Mouse (Mus musculus) liver, embryonic 16.5 days (tissue): ENCODE results near the gene Arhgap30. TPM values are rescaled to one million over a fixed set of nuclear protein-coding genes. Genes with fewer than 3 reads are reported as not detected.

ENCODE experiments used
- ATAC-seq: fragments of 200-750 bp; cut with Nextera tagmentation; 2 replicates; pipeline ENCODE4 v1.8.0; 2017; ENCODE audit warnings: low read depth, mild to moderate bottlenecking, moderate number of reproducible peaks, moderate library complexity
- H3K27ac ChIP-seq: fragments of 300-500 bp; sonication (generic); 2 replicates; pipeline ENCODE4 v1.5.1; 2014; ENCODE audit warnings: mild to moderate bottlenecking, low read length
- H3K27me3 ChIP-seq: fragments of 300-500 bp; sonication (generic); 2 replicates; pipeline ENCODE4 v1.6.1; 2014; ENCODE audit warnings: low read depth, low read length, mixed read lengths; ENCODE audit not compliant: control insufficient read depth, insufficient read depth
- H3K36me3 ChIP-seq: fragments of 300-500 bp; sonication (generic); 2 replicates; pipeline ENCODE4 v1.6.1; 2014; ENCODE audit warnings: mild to moderate bottlenecking; ENCODE audit not compliant: control insufficient read depth, insufficient read depth
- H3K4me1 ChIP-seq: fragments of 300-500 bp; sonication (generic); 2 replicates; pipeline ENCODE4 v1.6.1; 2014; ENCODE audit warnings: low read depth, low read length, mixed read lengths; ENCODE audit not compliant: control insufficient read depth
- H3K4me2 ChIP-seq: fragments of 300-500 bp; sonication (generic); 2 replicates; pipeline ENCODE4 v1.6.1; 2014; ENCODE audit warnings: low read depth, low read length, mixed read lengths
- H3K4me3 ChIP-seq: fragments of 300-500 bp; sonication (generic); 2 replicates; pipeline ENCODE4 v1.5.1; 2014; ENCODE audit warnings: low read depth, mild to moderate bottlenecking, low read length
- H3K9ac ChIP-seq: fragments of 300-500 bp; sonication (generic); 2 replicates; pipeline ENCODE4 v1.6.1; 2014; ENCODE audit warnings: low read depth, low read length
- H3K9me3 ChIP-seq: fragments of 300-500 bp; sonication (generic); replicated peaks from 2 replicates; pipeline ENCODE4 v1.6.1; 2016; ENCODE audit warnings: low read length; ENCODE audit not compliant: control insufficient read depth
- WGBS: fragments of 180-500 bp; shearing (Covaris S2); extraction: QIAGEN DNeasy Blood & Tissue Kit; methylation state at CpG from one replicate; pipeline ENCODE4 v1.1.7; 2014; ENCODE audit not compliant: insufficient replicate concordance; 5-methylcytosine and 5-hydroxymethylcytosine counted together
- polyA plus RNA-seq: library from polyadenylated mRNA; unstranded; fragments of >200 nt; fragmentation: Nextera tagmentation; extraction: Ambion mirVana; gene quantifications from 2 replicates; pipeline ENCODE4 v1.2.1, GENCODE M21; 2015

The Arhgap30 gene
- 5.3 and 5.8 TPM in 2 replicates for polyA plus RNA-seq

DNA sequence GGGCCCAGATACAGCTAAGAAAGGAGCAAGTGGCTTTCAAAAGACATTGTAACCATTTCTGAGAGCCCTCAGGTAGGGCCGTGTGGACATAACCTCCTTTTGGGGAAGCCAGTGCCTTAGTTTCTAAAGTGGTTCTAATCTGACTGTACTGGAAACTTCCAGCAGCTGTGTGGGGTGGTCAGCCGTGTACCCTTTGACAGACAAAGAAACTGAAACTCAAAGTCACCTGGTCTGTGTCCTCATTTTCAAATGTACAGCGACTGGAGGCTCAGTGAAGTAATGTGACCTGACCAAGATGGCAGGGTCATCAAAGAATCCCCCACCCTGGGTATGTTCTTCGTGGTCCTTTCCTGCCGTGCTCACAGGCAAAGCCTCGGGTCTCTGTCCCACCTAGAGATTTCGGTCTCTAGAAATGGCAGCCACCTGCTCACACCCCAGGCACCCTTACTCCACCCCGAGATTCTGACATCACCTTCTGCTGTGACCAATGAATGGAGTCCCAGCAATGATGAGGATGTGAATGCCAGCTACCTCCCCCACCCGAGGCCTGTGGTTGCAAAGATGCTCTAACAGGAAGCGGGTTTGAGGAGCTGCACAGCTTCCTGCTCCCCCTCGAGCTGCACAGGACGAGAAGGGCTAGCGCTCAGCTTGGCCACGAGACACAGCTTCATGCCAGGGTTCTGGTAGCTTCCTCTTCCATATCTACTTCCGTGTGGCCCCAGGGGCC, at the start of gene Arhgap30:
Gene Arhgap30 (plus strand): TSS at position 579 of the 727 bp plus-strand sequence.
- Histone ChIP-seq H3K9me3 (no peaks in the 10 kb centered on the region), H3K4me1 (no peaks in the 10 kb centered on the region), H3K36me3 (no peaks in the 10 kb centered on the region), H3K4me3 (peak within 1 kb of the TSS; percentile 48), H3K27ac (peak within 1 kb of the TSS; percentile 77), H3K27me3 (no peaks in the 10 kb centered on the region), H3K4me2 (peak within 1 kb of the TSS; percentile 47), H3K9ac (peak within 1 kb of the TSS; percentile 25; the same call in 1 of the 2 replicates)
- peak; percentile 66 for ATAC-seq
- 26% methylated on average over 15 of the region's 15 CpGs for WGBS

DNA sequence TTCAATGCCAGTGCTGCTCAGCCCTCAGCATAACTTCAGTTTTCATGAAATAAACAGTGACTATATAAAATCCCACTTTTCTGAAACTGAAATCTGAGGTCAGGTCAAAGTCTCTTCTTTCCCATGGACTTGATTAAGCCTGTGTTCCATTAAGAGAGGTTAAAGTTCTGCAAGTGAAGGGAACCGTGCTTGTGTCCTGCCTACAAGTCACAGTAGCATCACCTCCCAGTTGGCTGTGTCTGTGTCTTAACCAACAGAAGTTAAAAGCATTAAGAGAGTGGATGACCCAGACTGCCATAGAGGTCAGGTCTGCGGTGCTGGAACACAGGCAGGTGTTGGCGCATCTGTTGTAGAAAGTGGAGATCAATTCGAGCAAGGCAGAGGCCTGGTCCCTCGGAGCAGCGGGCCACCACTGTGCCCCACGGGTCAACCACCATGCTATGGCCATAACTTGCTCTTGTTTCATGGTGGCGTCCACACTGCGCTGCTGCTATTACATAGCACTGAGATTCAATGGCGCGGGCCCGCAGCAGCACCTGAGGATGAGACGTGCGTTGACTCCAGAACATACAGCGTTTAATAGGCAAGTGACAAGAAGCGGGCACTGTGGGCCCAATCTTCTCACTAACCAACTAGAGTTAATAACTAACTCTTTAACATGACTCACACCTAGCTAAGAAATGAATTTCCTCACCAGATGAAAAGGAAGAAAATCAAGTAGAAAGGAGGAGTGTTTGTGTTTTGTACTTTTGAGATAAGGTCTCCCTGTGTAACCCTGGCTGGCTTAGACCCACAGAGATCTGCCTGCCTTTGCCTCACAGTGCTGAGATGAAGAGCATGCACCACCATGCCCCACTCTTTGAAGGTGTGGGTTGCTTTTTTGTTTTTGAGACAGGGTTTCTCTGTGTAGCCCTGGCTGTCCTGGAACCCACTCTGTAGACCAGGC, 46.2 kb upstream of the Arhgap30 start:
- Histone ChIP-seq H3K4me1 (peaks cover 15% of the 10 kb centered on the region), H3K27me3 (no peaks in the 10 kb centered on the region), H3K9ac (no peak overlapping the region), H3K9me3 (peaks cover 2% of the 10 kb centered on the region; the same call in 1 of the 2 replicates), H3K36me3 (peaks cover 24% of the 10 kb centered on the region), H3K4me3 (no peak overlapping the region), H3K27ac (no peak overlapping the region), H3K4me2 (no peak overlapping the region)
- 90% methylated on average over 16 of the region's 16 CpGs for WGBS
- ATAC-seq: no peak

- H3K4me3 ChIP-seq: peak overlapping the region; percentile 86; the same call in 1 of the 2 replicates
These were observed 44.7 kb upstream of the Arhgap30 start for GRCm38 (mm10) chr1:171343922-171344677.

GRCm38 (mm10) chr1:171344715-171345114, 44.0 kb upstream of the Arhgap30 start:
- Histone ChIP-seq H3K27ac (peak overlapping the region; percentile 80), H3K36me3 (peaks cover 18% of the 10 kb centered on the region; the same call in 1 of the 2 replicates), H3K9me3 (peaks cover 2% of the 10 kb centered on the region; the same call in 1 of the 2 replicates), H3K4me3 (peak overlapping the region; percentile 86), H3K27me3 (no peaks in the 10 kb centered on the region), H3K4me2 (peak overlapping the region; percentile 81), H3K4me1 (peaks cover 15% of the 10 kb centered on the region), H3K9ac (peak overlapping the region; percentile 80)
- 62% methylated on average over 9 of the region's 9 CpGs for WGBS
- peak; percentile 53 for ATAC-seq

More at GRCm38 (mm10) chr1:171343922-171344677, 44.7 kb upstream of the Arhgap30 start:
- Histone ChIP-seq H3K4me1 (peaks cover 15% of the 10 kb centered on the region), H3K4me2 (peak overlapping the region; percentile 81), H3K27ac (peak overlapping the region; percentile 8; the same call in 1 of the 2 replicates), H3K36me3 (peaks cover 19% of the 10 kb centered on the region; the same call in 1 of the 2 replicates), H3K9ac (no peak overlapping the region), H3K9me3 (peaks cover 2% of the 10 kb centered on the region; the same call in 1 of the 2 replicates), H3K27me3 (no peaks in the 10 kb centered on the region)
- ATAC-seq: peak; percentile 35
- 74% methylated on average over 9 of the region's 9 CpGs for WGBS

GRCm38 (mm10) chr1:171345225-171346094, 43.3 kb upstream of the Arhgap30 start, which contains the start of the genes Nit1 and Pfdn2:
Gene Nit1 (minus strand): TSS chr1:171345646.
Gene Pfdn2 (plus strand): TSS chr1:171345670.
- under 1% methylated on average over 53 of the region's 53 CpGs for WGBS
- Histone ChIP-seq H3K4me3 (peak within 1 kb of the TSS; percentile 86), H3K27me3 (no peaks in the 10 kb centered on the region), H3K4me2 (peak within 1 kb of the TSS; percentile 81), H3K9ac (peak within 1 kb of the TSS; percentile 80), H3K36me3 (peaks cover 13% of the 10 kb centered on the region; the same call in 1 of the 2 replicates), H3K27ac (peak within 1 kb of the TSS; percentile 80), H3K9me3 (peaks cover 2% of the 10 kb centered on the region; the same call in 1 of the 2 replicates), H3K4me1 (peaks cover 15% of the 10 kb centered on the region)
- peak; percentile 90 for ATAC-seq

GRCm38 (mm10) chr1:171346095-171346450, 42.7 kb upstream of the Arhgap30 start:
- Histone ChIP-seq H3K36me3 (peaks cover 7% of the 10 kb centered on the region; the same call in 1 of the 2 replicates), H3K27me3 (no peaks in the 10 kb centered on the region), H3K27ac (peak overlapping the region; percentile 80), H3K4me1 (peaks cover 15% of the 10 kb centered on the region), H3K4me2 (peak overlapping the region; percentile 81), H3K9me3 (peaks cover 2% of the 10 kb centered on the region; the same call in 1 of the 2 replicates), H3K4me3 (peak overlapping the region; percentile 86), H3K9ac (peak overlapping the region; percentile 80)
- WGBS: under 1% methylated on average over 14 of the region's 14 CpGs
- peak; percentile 23 for ATAC-seq

- Histone ChIP-seq H3K27me3 (no peaks in the 10 kb centered on the region), H3K9ac (no peak overlapping the region), H3K4me3 (no peak overlapping the region), H3K36me3 (no peaks in the 10 kb centered on the region), H3K4me1 (peaks cover 15% of the 10 kb centered on the region), H3K27ac (no peak overlapping the region), H3K4me2 (no peak overlapping the region), H3K9me3 (peaks cover 2% of the 10 kb centered on the region; the same call in 1 of the 2 replicates)
- no peak for ATAC-seq
- WGBS: 78% methylated on average over 3 of the region's 3 CpGs
These were observed 40.1 kb upstream of the Arhgap30 start for GRCm38 (mm10) chr1:171348665-171349064.
